Mouse (Mus musculus) gastrocnemius, postnatal 4 days (tissue): Measurements from ENCODE around the gene Ddx17. TPM values are rescaled to one million over a fixed set of nuclear protein-coding genes. Genes with fewer than 3 reads are reported as not detected.

Experiments used
- DNase-seq, 2 experiments: peaks; one replicate each; pipeline ENCODE4 v3.0.0; 2021 to 2022; ENCODE audit warnings: low spot score in 2 of 2, mixed read lengths in 2 of 2
- long read RNA-seq, 2 experiments: library from polyadenylated mRNA; stranded (forward); transcript quantifications; one replicate each; pipeline ENCODE4 v2.0.0; 2021
- total RNA-seq, 2 experiments: library from RNA; stranded (reverse); gene quantifications; 2 replicates each; pipeline ENCODE4 v1.2.3; 2021

The Ddx17 gene
- 100 to 1,000 TPM; 210 to 254 TPM for total RNA-seq
- long read RNA-seq, experiment 1, full-length matches to known transcripts, result 2 of 23 reads
- long read RNA-seq, experiment 1, partial matches to known transcripts, result 1 of 23 reads
- long read RNA-seq, experiment 1, other reads (novel, unspliced or antisense), result 20 of 23 reads
- long read RNA-seq, experiment 2, full-length matches to known transcripts, result 4 of 29 reads
- long read RNA-seq, experiment 2, partial matches to known transcripts, result 2 of 29 reads
- long read RNA-seq, experiment 2, other reads (novel, unspliced or antisense), result 23 of 29 reads

DNA sequence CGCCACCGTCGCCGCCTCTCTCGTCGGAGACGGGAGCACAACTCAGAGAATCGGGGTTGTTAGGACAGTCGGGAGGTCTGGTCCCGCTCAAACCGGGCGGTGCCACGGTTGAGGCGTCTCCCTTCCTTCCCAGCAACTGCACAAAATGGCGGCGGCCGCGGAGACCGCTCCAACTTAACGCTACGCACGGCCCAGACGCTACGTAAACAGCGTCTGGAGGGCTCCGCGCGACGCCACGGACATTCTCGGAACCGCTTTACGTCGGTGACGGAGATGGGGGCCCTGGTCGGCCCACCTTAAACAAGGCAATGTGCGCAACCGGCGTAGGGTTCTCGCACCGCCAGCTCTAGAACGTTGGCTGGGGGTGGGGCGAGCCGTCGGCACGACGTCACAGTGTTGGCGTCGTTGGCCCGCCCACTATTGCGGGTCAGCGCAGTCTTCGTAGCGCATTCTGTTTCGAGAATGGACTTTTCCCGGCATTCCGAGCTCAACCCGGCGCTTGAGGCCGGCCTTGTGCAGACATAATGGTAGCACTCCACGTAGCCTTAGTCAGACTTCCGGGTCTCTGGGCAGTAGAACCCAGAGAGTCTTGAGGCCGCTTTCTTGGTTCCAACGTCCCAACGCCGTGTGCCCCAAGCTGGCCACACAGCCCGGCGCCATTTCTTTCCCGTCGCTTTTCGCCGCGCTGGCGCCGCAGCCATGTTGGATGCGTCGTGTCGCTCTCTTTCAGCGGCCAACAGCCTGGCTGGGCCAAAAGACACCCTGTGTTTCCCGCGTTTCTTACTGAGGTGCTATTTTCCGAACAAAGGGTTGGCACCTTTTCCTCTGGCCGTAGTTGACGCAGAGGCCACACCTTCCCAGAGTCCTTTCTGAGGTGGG lies at the start of gene Ddx17:
Gene Ddx17, minus strand, starts transcription at position 332 of the 879 bp plus-strand sequence.
- peak; percentile 94 to 98 for DNase-seq

DNA sequence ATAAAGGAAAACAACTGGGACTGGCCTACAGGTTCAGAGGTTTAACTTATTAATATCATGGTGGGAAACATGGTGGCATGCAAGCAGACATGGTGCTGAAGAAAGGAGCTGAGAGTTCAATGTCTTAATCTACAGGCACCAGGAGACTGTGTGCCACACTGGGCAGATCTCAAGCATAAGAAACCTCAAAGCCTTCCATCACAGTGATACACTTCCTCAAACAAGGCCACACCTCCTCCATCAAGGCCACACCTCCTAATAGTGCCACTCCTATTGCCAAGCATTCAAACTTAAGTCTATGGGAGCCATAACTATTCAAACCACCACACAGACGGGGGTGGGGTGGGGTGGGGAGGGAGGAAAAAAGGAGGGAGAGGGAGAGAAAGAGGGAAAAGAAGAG lies 35.0 kb upstream of the Ddx17 start:
- no peak for DNase-seq

DNA sequence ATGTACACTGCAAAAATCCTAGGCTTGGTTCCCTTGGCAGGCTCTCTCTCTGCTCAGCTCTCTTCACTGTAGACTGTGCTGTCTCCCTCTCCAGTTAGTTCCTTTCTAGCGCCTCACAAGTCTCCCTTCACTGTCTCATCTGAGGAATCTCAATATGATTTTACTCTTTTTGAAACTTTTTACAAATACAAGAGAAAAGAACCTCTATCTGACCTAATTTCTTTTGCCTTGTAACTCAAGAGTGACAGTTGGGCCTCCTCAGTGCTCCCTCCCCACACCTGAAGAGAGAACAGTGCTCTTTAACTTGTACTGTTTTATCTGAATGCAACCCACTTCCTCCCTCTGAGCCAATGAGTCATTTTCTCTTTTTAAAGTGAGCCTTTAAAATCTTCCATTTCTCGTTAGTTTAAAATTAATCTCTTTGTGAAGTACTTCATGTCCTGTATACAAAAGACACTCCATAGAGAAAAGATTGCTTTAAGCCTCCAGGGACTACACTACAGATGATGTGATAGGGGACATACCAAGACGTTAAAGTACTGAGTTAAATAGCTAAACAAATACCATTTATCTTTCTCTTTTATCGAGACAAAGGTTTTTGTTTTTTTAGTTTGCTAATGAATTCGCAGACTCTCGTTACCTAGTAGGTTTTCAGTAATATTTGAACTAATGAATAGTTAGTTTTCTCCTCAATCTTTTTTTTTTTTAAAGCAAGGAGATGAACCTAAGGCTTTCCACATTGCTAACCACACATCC lies 31.3 kb upstream of the Ddx17 start:
- DNase-seq, result no peak

DNA sequence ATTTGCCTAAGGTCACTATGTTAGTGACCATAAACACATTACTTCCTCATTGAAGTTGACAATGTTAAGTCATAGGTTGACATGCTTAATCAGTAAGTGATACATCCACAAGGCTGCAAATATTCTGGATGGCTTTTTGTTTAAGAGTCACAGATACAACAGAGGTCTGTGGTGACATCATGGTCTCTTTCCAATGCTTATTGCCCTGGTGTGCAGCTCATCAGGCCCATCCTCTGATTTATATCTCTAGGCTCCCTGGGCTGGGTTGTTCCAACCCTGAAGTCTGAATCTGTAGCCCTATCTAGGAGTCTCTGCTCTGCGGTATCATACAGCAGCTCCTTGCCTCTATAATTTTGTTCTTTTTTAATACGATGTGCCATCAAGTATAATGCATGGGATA lies 30.4 kb upstream of the Ddx17 start:
- no peak for DNase-seq

DNA sequence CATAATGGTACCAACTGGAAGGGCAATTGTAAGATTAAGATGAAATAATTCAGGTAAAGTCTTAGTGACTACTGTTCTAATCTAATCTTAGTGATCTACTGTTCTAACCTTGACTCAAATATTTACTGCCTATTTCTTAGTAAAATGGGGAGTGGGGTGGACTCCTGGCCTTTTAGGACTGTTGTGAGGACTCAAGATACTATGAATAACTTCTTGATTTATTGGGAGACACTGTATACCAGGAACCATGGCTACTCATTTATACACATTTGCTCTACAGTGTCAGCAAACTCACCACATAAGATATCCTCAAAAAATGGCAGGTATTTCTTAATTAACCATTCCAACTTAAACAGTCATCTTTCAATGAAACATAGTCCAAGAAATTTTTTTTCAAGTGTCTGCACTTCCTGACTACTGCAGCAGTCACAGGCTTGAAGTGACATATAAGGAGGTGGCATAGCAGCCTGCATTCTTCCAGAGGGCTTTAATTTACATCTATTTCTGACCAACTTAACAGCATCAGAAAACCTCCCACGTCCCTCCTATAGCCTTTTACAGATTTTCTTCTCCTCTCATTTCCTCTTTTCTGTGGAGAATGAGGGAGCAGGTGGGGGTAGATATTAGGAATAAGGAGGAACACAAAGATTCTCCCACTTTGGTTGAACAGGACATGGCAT lies 29.1 kb upstream of the Ddx17 start:
- DNase-seq, result no peak

DNA sequence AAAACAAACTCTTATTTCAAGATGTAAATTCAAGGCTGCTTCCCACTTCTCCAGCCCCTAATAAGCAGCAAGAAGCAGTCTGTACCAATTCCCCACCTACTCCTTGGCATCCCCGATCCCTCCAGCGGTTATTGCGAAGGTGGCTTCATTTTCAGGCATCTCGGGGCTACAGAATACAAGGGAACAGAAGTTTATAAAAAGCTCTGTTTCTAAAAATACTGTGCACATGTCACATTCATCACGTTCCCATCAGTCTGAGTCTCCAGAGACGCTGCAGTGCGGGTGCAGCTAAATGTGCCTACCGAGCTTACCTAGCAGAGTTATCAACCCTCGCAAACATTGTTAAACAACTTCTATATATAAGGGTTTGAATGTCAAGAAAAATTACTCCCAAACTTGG lies 15.9 kb upstream of the Ddx17 start:
- no peak for DNase-seq

DNA sequence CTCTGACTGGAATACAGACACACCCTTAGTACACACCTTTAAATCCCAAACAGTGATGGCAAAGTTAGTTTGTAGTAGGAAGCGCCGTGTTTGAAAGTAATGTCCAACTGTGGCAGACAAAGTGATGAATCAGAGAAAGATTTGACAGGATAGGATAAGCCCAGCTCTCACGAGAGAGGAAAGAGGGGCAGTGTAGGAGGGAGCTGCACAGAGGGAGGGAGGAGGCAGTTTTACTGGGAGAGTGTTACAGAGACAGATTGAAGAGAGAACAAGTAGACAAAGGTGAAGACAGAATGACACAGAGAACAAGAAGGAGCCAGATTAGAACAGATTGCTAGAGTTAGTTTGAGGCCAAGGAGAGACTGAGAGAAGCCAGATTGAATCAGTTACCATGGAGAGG lies 13.1 kb upstream of the Ddx17 start:
- DNase-seq, result no peak

DNA sequence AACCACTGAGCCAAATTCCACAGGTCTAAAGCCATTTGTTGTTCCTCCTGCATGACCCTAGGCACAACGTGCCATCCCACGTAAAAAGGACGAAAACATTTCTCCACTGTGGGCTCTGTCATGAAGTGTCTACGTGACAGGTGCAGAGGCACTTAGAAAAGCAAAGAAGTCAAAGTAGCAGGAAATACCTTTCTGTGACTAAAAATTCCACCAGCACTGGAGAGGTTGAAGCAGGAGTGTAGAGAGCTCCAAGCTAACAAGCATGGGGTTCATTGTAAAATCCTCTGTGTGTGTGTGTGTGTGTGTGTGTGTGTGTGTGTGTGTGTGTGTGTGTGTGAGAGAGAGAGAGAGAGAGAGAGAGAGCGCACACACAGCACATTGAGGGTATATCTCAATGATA lies 6.0 kb upstream of the Ddx17 start:
- no peak for DNase-seq

DNA sequence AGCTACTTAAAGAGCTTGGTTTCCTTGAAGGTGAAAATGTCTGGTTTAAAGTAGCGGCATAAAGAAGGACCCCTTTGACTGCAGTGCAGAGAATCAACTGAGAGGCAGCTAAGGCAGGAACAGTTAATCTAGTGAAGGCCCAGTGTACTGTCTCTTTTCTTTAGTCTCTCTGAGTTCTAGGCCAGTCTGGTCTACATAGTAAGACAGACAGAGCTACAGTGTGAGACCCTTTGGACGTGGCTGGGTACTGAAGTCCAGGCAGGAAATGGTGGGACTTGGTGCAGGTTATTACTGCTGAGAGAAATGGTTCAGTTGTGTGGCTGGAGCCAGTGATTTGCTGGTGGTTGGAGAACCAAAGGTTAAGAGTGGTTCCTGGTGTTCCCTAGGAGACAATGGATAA lies 1.7 kb upstream of the Ddx17 start:
- DNase-seq, result no peak

DNA sequence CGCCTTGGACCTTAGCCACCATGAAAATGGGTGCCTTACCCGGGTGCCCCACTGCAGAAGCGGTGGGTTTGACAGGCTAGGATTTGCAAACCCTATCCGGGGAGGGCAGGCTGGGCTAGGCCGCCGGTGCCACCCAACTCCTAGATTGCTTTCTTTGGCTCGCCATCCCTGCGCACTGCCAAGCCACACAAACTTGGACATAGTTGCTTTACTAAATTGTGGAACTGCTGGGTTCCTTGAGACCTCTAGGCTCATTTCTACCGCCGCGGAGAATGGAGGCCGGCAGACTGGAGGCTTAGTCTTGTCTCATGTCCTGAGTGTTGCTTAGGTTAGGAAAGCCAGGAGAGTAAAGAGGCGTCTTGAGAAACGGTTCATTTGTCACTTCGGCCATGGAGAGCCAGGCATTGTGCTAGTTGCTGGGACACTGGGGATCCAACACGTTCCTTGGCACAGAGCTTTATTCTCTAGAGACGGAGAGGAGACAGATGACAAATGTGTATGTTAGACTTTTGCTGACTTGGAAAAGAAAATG lies 814 bp upstream of the Ddx17 start:
- DNase-seq, result no peak

DNA sequence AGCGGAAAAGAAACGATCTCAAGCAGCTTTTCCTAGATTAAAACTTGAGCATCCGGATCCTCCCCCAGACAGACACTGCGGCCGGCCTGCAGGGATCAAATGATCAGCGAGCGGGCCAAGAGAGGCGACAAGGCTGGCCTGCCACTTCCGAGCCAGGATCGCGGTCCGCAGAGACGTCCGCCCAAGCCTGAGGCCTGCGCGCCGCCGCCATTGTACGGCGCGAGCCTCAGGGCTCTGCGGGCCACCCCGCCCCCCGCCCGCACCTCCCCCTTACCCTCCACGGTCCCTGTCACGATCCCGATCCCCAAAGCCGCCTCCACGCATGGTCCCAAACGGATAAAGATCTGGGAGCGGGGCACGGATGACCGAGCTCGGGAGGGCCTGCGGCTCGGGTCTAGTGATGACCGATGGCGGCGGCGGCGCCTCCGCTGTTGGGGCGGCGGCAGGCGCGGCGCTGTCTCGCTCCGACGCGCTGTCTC lies 581 bp downstream of the Ddx17 start:
- peak; percentile 59 to 83 for DNase-seq

DNA sequence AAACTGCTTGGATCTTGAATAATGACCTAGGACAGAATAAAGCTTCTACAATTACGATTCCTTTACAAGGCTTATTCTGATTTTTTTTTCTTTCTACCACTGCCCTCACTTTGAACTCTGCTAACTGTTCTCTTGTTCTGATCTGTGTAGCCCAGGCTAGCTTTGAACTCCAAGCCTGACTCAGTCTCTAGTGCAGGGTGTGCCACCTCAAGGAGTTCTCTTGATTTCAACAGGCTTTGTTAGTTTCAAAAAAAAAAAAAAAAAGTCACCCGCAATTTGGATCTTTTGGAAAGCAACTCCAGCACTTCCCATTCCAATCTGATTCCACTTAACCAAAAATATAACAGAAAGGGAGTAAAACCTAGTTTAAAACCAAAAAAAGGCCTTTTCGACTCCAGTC lies 1.0 kb downstream of the Ddx17 start:
- DNase-seq, result no peak

DNA sequence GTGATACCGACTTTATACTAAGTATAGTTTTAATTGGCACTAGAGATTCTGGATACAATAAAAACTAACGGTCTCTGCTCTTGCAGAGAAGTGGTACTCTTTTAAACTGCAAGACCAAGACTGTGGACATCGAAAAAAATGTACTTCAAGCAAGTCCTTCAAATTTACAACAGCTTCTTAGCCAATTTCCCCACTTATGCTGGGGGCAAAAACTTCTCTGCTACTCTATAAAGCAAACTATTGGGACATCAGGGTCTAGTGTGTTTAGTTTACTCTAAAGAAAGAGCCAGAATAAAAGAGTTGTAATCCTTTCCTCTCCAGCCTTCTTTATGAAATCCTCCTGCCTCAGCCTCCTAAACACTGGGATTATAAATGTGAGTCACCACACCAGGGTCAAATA lies 2.6 kb downstream of the Ddx17 start:
- no peak for DNase-seq

DNA sequence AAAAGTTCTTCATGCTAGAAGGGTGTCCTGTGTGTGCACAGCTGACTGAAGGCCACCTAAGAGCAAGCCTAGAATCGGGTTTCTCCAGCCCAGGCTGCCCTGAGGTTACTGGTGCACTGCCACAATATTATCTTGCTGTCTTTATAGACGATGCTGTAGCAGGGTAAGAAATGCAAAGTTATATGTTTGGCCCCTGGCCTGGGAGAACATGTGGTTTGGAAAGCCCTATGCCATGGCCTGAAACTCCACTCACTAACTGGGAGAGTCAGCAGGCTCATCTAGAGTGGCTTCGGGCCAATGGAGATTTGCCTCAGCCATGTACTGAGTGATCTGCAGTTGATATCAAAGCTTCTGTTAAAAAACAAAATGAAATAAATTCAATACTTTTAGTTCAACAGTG lies 12.7 kb downstream of the Ddx17 start:
- DNase-seq, result no peak

DNA sequence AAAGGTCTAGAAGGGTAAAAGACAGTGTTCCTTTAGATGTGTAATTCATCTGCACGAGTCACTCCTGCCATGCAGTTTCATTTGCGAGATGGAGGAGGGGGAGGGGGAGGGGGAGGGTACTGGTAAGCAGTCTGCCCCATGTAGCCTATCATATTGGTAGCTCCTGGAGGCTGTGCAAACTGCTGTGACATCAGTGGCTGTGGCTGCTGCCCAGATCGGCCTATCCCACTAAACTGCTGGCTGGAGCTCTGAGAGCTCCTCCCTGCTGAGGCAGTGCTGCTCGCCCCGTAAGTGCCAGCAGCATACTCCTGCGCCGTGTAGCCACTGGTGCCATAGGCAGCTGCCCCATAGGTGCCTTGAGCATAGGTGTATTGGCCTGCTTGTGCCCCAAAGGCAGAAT lies 16.6 kb downstream of the Ddx17 start:
- no peak for DNase-seq

DNA sequence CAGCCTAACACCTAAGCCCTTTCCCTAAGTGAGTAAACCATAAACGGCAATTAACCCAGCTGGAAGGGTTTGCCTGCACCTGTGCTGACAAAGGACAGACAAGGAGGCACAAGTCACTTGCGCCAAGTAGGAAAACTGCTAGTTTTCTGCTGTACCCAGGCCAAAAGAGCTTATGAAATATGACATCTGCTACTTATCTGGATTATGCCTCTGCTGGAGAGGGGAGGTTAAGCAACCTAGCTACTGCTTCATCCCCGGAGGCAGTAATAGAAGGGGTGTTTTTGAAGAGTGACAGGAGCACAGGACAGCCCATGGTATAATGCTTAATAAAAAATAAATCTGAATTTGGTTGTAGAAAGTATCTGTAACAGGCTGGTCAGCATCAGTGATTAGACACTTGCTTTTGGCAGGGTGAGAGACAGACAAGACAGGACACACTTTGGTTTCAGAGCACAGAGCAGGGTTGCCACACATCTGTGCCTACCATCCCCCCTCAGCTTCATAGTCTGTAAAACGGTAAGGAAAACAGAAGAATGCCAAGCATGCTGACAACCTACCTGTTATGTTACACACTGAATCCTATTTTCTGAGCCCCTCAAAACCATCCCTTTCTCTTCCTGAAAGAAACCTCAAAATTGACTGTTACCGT lies 18.4 kb downstream of the Ddx17 start:
- DNase-seq, result no peak

DNA sequence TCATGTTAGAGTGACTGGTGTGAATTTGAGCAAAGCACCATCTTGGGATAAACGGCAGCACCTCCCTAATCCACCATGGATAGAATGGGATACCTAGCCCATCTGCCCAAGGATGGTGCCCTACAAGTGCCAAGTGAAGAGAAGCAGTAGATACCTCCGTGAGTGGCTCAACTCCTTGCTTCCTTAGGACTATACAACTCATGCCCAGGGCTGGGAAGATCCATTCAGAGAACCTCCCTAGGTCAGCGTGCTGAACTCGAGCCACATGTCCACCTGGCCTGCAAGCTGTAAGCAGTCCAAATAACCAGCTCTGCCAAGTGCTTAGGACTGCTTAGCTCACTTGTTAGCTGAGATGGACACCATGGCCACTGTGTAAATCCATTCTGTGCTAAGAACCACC lies 19.3 kb downstream of the Ddx17 start:
- DNase-seq, result no peak

DNA sequence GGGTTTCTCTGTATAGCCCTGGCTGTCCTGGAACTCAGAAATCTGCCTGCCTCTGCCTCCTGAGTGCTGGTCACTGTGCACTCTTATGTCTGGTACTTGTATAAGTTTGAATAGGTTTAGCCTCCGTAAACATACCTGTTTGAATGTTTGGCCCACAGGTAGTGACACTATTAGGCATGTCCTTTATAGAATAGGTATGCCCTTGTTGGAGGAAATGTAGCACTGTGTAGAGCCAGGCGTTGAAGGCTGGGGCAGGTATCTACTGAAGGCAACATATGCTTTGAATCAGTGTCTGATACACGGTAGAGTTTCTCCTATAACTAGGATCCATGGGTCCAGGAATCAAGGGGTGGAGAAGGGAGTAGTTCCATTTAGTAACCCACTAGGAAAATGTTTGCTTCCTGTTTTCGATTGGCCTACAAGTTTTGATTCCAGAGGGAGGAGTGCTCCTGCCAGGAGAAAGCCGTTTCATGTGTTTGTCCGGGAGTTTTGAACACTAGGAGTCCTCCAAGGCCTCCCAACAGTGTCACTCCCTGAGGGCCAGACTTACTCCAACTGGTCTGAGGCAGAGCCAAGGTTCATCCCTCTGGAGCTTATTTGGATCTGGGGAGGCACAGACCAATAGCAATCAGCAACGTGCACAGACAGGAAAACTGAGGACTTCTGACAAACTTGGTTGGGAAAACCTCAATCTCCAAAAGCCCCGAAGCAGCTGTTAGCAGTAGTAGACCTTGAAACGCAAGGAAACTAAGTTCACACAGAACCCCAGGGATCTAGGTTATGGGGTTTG lies 20.4 kb downstream of the Ddx17 start:
- DNase-seq, result no peak

DNA sequence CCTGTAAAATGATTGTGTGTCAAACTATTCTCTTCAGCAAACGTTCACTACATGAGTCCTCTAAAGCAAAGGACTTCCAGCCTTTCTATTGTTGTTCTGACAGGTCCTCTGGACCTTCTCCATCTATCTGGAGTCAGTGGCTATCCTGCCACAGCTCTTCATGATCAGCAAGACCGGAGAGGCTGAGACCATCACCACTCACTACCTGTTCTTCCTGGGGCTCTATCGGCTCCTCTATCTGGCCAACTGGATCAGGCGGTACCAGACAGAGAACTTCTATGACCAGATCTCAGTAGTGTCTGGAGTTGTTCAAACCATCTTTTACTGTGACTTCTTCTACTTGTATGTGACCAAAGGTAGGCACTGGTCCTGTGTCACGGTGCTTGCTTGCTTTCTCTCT lies 21.0 kb downstream of the Ddx17 start:
- DNase-seq, result no peak
